16 mouse cellular contexts compared by ENCODE assay signal in the genomic region with DNA sequence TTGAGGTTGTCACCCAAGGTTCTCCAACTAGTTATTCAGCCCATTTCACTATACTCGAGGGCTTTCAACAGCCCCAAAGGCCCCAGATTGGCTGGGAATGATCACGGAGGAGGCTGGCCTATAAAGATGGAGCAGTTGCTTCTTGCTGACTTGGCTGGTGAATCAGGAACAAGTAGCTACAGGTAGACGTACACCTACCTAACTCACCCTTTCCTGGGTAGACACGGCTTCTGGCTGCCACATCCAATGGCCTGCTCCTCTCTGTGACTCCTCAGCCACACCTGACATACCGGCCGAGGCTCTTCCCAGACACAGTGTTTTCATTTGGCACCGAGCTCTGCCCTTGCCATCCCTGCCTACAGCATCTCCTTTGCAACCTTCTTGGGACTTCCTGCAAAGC. TPM values are rescaled to one million over a fixed set of nuclear protein-coding genes. Genes with fewer than 3 reads are reported as not detected.
"Had no signal": no experiment of that assay in that cellular context is flagged by ENCODE, and none has a peak within 500 bp of the region (broad histone marks: within the 10 kb centered on the region; RNA-seq: fewer than 3 reads in every experiment).

No protein-coding gene starts in this region.

- H3K4me3 ChIP-seq: midbrain, embryonic 10.5 days; midbrain, embryonic 12.5 days; myocyte; neural tube, embryonic 13.5 days; neural tube, embryonic 15.5 days had no signal

- H3K27ac ChIP-seq: midbrain, embryonic 10.5 days; midbrain, embryonic 12.5 days; neural tube, embryonic 13.5 days; neural tube, embryonic 15.5 days had no signal

- DNase-seq: lung, embryonic 14.5 days; midbrain, embryonic 14.5 days; right cerebral cortex, adult 18-20 months; right cerebral cortex, postnatal 25 days; right cerebral cortex, postnatal 4 days; spleen, adult 18-20 months; thymus, adult 18-20 months; thymus, postnatal 14 days; thymus, postnatal 36 days had no signal

RNA-seq across cellular contexts. Expression of gene Lefty1, which starts 32.4 kb away (rescaled TPM):
- polyA plus RNA-seq: midbrain, embryonic 16.5 days had no signal

RNA-seq across cellular contexts. Expression of gene Ephx1, which starts 53.4 kb away (rescaled TPM):
- total RNA-seq: megakaryocyte-erythroid progenitor cell, adult 5-6 weeks had no signal
